Mouse (Mus musculus) lung, adult 2 months (tissue): ENCODE results near the gene Phc3. TPM values are rescaled to one million over a fixed set of nuclear protein-coding genes. Genes with fewer than 3 reads are reported as not detected.

ENCODE experiments used
- DNase-seq: peaks from one replicate; pipeline ENCODE4 v3.0.0; 2022
- H3K4me1 ChIP-seq: fragments of 200-500 bp; 2 replicates; pipeline ENCODE4 v1.6.1; 2011; ENCODE audit warnings: low read length; ENCODE audit not compliant: control insufficient read depth, insufficient read depth
- H3K4me3 ChIP-seq: fragments of 200-500 bp; replicated peaks from 2 replicates; pipeline ENCODE3; 2011; ENCODE audit warnings: low read depth, mild to moderate bottlenecking, control low read depth, low read length; ENCODE audit errors: extremely low read depth
- CTCF ChIP-seq: fragments of 200-500 bp; IDR thresholded peaks from 2 replicates; pipeline ENCODE4 v1.5.1; 2011; ENCODE audit warnings: mild to moderate bottlenecking, low read length, control low read depth; ENCODE audit not compliant: insufficient read depth
- POLR2A ChIP-seq: fragments of 200-500 bp; IDR thresholded peaks from 2 replicates; pipeline ENCODE4 v1.6.1; 2011; ENCODE audit warnings: low read depth, mild to moderate bottlenecking, control low read depth, low read length, borderline replicate concordance; ENCODE audit errors: extremely low read depth
- WGBS: fragments of 180-500 bp; shearing (Covaris S2); methylation state at CpG from one replicate; pipeline ENCODE4 v1.1.7; 2018; 5-methylcytosine and 5-hydroxymethylcytosine counted together
- polyA plus RNA-seq: library from polyadenylated mRNA; depleted of rRNA; stranded (reverse); fragments of >200 nt; gene quantifications from 2 replicates; pipeline ENCODE4 v1.2.3, GENCODE M21; 2012; rRNA removed

The Phc3 gene
- polyA plus RNA-seq, 1 experiment, result 33.7 TPM

DNA sequence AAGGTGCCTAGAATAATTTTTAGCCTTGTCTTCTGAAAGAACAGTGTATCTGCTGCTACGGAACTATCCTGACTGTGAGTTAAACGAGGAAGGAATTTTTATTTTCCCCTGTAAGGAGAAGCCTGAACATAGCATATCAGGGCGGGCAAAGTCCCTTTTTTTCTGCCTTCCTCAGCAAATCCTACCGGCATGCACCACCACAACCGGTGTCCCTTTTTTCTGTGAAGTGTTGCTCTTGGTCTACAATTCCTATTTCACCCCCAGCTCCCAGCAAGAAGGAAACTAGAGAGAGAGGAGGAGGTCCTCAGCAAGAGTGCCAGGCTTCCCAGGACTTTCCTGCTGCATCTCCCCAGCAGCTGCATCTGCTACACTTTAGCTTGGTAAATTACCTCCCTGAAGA lies 115.6 kb downstream of the Phc3 start:
- no peak for TF ChIP-seq CTCF
- TF ChIP-seq POLR2A, result no peak
- Histone ChIP-seq H3K4me1 (no peaks in the 10 kb centered on the region), H3K4me3 (no peak overlapping the region)
- no peak for DNase-seq
- 85% methylated on average over 5 of the region's 5 CpGs for WGBS

DNA sequence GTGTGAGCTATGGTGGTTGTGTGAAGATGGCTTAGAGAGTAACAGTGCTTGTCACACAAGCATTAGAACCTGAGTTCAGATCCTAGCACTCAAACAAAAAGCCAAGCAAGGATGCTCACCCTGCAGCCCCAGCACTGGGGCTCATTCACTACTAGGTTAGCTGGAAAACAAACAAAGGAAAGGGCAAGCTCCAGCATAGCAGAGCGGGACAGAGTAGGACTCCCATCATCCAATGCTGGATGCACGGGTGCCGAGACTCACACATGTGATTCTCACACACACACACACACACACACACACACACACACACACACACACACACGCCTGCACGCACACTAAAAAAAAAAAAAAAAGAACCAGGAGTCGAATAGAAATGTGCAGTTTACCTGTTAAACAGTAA lies 117.8 kb downstream of the Phc3 start:
- TF ChIP-seq POLR2A (no peak), CTCF (no peak)
- 72% methylated on average over 6 of the region's 6 CpGs for WGBS

More for the DNA sequence above, 117.8 kb downstream of the Phc3 start:
- Histone ChIP-seq H3K4me3 (no peak overlapping the region), H3K4me1 (no peaks in the 10 kb centered on the region)
- DNase-seq, result no peak

Other genes with a start within 250 kb of the Phc3 start
- gene Samd7, start 223.1 kb downstream of the Phc3 start, polyA plus RNA-seq, result not detected in 2 replicates
- gene Sec62, start 176.5 kb downstream of the Phc3 start, polyA plus RNA-seq, result 15.3 and 22.9 TPM in 2 replicates
- gene Gpr160, start 113.5 kb downstream of the Phc3 start, polyA plus RNA-seq, result 5.0 and 5.5 TPM in 2 replicates
- gene Prkci, start 26.3 kb upstream of the Phc3 start, polyA plus RNA-seq, result 29.0 and 42.9 TPM in 2 replicates
- gene Skil, start 125.6 kb upstream of the Phc3 start, polyA plus RNA-seq, result 6.9 and 11.1 TPM in 2 replicates
- 0.80 and 1.3 TPM in 2 replicates for gene Cldn11, start 180.5 kb upstream of the Phc3 start, polyA plus RNA-seq